Mouse (Mus musculus) lung, postnatal 14 days (tissue): ENCODE results near the gene Nos1.

Source experiments
- DNase-seq: peaks from one replicate; pipeline ENCODE4 v3.0.0; 2021

Gene Nos1

DNA sequence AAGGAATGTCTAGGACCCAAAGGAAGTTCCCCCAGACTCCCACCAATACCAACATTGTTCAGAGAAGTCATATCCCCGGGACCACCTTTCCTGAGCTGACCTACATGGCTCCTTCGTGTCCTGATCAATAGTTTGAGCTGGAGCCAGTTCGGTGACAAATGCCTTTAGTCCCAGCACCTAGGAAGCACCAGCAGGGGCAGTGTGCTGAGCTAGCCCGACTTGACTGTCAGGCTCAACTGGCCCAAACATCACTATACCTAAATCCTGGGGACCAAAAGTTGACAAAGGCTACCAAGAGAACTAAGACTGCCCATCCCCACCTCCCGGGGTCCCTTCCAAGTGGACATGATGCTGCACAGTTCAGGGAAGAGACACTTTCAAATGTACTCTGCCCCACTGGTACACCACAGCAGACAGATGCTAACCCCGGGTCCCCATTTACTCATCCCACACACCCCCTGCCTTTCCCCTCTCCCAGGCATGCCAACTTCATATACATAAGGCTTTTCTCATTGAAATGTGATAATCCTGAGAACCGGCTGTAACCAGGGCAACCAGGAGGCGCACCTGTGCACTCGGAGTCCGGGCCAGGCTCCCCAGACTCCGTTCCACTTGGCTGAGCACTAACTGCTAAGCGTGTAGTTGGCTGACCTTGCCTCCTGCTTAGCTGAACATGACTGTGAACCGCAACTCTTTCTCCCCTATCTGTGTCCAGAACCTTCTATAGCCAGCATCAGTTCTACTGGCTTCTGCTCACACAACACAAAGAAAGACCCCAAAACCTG lies 120.3 kb downstream of the Nos1 start:
- DNase-seq: no peak

DNA sequence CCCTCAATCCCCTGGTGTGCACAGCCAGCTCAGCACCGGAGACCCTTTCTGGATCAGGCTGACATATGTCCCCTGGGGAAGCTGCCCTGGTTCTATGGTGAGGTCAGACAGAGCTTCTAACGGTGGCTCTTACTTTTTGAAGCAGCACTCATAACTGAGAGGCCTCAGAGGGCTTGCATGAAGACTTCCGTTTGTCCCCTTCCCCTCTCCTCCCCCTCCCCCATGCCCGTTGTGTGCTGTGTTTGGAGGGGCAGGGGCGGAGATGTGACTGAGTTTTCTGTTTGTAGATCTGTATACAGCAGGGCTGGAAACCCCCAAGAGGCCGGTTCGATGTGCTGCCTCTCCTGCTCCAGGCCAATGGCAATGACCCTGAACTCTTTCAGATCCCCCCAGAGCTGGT lies 122.7 kb downstream of the Nos1 start:
- DNase-seq: no peak

DNA sequence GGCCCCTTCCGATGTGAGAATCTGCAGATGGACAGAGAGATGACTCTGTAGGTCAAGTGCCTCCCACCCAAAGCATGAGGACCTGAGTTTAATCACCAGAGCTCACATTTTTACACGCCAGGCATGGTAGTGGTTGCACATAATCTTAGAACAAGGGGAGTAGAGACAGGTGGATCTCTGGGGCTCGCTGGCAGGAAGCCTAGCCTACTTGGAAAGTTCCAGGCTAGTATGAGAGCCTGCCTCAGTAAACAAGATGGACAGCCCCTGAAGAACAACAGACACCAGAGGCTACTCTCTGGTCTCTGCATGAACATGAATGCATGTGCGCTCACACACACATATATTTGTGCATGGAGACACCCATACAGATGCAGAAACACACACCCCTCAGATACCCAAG lies 124.9 kb downstream of the Nos1 start:
- DNase-seq: no peak

DNA sequence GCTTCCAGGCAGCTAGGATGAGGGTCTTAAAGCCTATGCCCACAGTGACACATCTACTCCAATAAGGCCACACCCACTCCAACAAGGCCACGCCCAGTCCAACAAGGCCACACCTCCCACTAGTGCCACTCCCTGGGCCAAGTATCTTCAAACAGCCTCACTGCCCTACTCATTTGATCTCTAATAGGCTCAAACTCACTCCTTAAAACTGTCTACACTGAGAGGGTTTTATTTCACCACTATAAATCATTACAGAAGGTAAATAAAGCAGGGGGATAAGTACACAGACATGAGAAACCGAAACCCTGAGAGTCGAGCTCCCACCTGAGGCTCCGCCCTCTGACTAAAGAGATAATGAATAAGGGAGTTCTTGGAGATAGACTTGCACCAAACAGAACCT lies 128.7 kb downstream of the Nos1 start:
- DNase-seq: no peak

DNA sequence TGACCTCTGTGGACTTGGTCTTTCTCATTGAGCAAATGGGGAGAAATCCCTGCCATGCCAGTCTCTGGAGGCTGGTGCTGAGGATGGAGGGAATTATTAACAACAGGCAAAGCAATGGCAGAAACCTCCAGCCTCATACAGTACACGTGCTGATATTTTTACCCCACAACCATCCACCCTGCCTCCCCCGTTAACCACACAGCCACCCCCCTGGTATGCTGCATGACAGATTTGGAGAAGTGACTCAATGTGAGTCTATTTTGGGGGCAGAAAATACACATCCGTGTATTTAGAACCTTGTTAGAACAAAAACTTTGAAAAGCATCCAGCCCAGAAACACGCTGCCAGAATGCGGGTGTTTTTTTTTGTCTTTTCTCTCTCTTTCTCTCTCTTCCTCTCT lies 135.5 kb downstream of the Nos1 start:
- no peak for DNase-seq

DNA sequence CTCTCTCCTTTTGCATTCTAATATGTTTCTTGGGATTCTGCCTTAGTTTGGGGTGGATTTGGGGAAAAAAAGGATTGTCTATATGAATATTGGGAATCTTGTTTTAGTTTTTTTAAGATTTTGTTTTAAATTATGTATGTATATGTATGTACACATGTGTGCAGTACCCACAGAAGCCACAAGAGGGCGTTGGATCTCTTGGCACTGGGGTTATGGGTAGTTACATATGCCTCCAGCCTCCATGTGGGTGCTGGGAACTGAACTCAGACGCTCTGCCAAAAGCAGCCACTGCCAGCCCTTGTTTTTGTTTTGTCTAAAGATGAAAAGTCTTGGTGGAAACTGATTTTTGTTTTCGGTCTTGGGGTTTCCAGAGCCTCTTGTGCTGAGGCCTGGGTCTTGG lies 136.1 kb downstream of the Nos1 start:
- DNase-seq: no peak

DNA sequence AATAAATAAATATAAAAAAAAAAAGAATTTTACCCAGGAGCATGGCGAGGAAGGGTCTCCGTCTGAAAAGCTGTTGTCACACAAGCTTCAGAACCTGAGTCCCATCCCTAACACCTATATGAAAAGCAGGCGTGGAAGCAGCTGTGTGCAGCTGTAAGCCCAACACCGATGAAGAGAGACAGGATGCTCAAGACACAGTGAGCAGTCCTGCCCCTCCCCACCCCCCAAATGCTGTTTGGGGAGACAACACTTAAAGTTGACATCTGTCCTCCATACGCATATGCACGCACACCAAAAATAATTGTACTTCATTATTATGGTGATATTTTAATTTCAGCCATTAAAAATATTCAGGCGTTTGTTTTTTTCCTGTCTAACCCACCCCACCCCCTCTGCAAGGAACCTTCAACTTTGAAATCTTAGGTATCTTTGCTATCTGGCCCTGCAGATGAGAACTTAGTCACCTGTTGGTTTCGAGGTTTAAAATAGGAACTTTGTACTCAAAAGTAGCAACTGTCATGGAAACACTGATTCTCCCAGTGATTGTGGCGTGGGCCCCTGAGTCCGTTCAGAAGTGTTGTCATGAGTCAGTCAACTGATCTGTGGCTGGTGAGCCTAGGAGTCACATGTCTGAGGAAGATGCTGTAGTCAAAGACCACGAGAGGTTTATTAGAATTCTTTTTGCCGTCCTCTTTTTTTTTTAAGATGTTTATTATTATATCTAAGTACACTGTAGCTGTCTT lies 141.1 kb downstream of the Nos1 start:
- no peak for DNase-seq

DNA sequence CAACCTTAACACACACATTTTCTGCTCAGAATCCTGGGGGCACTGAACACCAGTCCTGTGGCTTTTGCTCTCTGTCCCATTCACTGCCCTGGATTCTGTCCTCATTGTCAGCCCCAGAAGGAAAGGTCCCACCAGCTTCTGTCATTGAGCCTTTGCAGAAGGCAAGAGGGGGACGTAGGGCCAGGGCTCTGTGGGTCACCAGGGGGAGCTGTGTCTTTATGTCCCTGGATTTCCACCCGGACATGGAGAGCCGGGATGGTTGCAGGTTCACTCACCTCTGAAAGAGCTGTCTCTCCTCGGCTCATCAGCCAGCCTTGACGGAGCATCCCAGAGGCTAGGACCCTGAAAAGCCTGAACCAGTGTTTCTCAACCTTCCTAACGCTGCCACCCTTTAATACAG lies 142.9 kb downstream of the Nos1 start:
- DNase-seq: no peak

DNA sequence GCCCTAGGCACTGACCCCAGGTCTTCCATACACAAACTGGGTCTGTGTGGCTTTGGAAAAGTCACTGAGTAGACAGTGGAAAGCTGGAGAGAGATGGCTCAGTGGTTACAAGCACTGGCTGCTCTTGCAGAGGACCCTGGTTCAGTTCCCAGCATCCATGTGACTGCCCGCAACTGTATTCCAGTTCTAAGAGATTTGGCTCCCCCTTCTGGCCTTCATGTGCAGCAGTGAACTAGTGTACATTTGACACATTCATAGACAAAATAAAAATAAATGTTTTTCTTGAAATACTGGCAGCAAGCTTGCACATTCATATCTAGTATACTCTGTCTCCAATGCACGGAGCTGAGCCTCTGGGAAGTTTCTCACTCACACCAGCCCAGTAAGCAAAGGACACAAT lies 147.7 kb downstream of the Nos1 start:
- no peak for DNase-seq

DNA sequence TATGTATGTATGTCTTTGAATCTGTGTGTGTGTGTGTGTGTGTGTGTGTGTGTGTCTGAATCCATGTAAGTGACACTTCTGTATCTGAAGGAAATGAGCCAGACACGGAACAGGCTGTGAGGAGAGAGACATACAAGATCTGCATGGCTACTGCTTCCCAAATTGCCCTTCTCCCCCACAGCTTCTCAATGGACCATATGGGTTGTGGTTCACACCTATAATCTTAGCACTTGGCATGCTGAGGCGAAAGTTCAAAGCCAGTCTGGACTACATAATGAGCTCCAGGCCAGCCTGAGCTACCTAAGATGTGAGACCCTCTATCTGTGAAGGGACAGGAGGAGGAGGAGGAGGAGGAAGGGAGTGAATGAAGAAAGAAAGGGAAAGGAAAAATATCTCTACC lies 151.4 kb downstream of the Nos1 start:
- no peak for DNase-seq

DNA sequence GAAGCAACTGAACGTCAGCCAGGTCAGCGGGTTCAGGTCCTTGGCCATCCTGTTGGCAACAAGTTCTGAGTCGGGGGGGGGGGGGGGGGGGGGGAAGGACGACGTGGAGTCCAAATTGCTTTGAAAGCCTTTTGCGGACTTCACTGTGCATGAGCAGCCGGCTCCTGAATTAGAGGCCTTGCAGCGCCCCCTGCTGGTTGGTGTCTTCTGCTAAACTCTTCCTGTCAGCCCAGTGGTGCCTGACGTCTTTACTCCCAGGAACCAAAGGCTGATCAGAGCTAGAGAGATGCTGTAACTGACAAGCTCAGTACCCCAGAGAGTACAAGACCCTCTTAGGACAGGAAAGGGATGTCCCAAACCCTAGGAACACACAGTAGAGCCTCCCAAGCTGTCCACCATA lies 152.0 kb downstream of the Nos1 start:
- peak; percentile 86 for DNase-seq

DNA sequence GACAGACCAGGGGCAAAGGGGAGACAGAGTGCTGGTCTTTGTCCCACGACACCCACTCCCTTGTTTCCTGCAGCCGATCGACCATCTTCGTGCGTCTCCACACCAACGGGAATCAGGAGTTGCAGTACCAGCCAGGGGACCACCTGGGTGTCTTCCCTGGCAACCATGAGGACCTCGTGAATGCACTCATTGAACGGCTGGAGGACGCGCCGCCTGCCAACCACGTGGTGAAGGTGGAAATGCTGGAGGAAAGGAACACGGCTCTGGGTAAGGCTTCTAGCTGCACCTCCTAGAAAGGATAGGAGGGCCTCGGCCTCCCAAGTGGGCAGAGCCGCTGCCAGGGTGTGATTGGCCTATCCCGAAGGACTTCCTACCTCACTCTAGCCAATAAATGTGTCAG lies 155.5 kb downstream of the Nos1 start:
- DNase-seq: no peak

DNA sequence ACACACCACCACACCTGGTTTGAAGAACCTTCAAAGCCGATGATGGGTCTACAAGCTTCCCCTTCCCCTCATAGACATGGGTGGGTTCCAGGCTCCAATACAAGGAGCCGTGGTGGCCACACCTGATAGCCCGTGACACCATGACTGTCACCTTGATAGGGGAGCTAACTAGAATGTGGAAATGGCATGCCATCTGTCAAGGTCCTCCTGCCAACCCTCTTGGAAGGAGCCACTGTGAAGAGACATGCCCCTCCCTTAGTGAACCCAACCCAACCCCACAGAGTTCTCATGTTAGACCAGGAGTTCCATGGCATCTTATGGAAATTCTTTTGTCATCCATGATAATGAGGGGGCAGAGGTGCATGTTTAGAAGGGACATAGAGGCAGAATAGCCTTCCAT lies 156.4 kb downstream of the Nos1 start:
- DNase-seq: no peak

DNA sequence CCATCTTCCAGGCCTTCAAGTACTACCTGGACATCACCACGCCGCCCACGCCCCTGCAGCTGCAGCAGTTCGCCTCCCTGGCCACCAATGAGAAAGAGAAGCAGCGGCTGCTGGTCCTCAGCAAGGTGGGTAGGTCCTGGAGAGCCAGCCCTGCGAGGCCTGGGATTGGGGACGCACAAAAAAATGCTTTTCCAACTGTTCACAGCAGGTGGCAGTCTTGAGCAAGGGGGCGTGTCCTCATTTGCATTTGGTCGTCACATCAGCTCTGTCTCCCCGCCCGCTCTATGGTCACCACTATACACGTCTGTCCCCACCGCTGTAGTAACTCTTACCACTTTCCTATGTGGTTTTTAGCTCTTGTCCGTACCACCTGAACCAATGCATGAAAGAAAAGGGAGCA lies 157.3 kb downstream of the Nos1 start:
- DNase-seq: peak; percentile 68

DNA sequence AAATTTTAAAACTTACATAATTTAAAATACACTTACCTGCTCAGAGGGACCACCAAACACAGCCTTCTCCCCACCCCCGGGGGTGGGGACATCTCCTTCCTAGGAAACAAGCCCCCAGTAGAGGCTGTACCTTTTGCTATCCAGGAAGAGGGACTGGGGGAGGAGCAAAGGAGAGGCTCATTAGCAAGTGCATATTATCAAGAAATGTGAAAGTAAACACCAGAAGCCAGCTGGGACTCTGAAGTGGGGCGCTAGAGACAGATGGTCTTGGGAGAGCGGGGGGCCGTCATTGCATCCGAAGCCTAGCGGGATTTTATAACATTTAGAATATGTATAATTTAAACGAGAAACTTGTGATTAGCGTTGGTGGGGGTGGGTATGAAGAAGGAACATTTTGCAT lies 158.6 kb downstream of the Nos1 start:
- no peak for DNase-seq

DNA sequence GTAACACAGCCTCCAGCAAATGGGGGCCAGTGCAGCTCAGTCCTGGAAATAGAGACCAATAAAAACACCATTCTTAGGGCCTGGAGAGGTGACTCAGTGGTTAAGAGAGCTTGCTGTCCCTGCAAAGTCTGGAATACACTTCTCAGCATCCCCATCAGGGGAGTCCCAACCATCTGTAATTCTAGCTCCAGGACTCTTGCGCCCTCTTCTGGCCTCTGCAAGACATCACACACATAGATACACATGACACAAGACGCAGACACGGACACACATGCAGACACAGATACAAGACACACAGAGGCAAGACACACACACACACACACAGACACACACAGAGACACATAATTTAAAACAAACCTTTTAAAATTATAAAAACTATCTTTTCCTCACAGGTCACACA lies 160.7 kb downstream of the Nos1 start:
- no peak for DNase-seq

DNA sequence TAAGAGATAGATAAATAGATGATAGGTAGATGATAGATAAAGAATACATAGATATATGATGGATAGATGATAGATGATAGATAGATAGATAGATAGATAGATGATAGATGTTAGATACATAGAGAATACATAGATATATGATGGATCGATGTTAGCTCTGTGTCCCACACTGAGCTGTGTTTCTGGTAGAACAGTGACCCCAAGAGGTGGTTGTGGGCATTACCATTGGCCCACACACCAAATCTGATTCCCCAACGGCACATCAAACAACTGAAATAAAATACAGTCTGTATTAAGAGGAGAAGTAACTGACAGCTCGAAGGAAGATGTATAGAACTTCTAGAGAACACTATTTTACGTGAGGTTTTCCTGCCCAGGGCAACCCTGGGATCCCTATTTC lies 165.8 kb downstream of the Nos1 start:
- DNase-seq: peak; percentile 45

DNA sequence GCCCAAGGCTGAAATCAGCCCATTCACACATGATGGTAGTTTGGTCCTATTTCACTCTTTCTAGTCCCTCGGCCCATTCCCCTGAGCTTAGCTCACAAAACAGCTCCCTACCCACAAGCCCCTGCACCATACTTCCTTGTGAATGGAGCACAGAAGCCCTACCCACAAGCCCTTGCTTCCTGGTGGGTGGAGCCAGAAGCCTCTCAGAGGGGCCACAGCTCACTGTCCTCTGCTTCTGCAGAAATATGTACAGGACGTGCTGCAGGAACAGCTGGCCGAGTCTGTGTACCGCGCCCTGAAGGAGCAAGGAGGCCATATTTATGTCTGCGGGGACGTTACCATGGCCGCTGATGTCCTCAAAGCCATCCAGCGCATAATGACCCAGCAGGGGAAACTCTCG lies 168.6 kb downstream of the Nos1 start:
- no peak for DNase-seq

DNA sequence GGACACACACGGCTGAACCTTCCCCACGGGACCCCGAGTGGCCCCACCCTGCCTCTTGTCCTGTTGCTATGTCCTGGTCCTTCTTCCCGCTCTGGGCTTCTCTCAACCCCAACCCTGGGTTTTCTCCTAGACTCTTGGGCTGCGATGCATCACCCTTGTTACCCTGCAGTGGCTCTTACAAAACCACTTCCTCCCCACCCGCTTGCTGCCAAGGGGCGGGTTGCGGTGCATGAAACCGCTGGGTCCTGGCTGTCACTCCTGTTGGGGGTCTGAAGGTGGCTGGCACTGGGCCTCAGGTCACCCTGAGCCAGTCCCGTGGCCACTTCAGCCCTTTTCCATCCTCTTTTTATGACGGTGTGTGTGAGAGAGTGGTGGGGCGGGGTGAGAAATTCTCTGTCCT lies 173.1 kb downstream of the Nos1 start:
- DNase-seq: no peak

DNA sequence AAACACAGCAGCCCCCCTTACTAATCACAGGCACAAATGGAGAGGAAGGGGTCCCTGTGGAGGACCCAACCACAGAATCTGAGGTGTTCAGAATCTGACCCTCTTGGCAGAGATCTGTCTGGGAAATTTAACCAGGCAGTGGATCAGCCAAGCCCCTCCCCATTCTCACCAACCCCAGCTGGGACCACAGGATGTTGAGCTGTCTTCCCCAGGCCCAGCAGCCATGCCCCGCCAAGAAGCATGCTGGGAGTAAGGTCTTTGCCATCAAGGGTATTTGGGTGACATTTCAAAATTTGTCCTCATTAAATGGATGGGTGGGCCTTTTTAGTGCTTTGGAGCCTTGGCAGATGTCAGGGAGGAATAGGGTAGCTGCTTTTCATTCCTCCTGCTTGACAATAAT lies 173.6 kb downstream of the Nos1 start:
- DNase-seq: no peak

DNA sequence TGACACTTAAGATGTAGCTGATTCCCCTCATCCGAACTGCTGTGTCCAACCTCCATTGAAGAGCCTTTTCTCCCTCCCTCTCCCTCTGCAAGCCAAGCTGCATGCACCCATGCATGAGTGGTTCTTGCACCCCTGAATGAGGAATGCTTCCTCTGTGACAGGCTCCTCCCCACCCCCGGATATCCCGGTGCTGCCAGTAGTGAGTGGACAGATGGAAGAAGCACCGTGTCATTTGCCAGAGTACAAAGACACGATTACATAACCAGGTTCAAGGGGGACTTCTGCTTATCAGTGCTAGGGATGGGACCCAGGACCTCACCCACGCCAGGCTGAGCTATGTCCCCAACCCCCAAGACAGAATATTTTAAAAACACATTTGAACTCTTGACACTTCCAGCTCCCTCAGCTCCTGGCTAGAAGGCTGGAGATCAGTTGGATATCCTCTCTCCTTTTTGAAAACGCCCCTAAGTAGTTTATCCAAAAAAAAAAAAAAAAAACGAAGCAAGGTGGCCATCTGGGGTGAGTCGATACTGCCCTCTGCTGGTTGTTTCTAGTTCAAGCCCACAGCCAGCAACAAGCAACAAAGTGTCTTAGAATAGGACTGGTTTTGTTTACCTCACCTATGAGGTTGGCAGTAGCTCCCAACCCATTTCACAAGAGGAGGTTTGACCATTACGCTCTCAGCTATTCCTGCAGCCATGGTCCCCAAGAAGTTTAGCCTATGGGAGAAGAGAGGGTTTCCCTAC lies 175.0 kb downstream of the Nos1 start:
- DNase-seq: peak; percentile 34

DNA sequence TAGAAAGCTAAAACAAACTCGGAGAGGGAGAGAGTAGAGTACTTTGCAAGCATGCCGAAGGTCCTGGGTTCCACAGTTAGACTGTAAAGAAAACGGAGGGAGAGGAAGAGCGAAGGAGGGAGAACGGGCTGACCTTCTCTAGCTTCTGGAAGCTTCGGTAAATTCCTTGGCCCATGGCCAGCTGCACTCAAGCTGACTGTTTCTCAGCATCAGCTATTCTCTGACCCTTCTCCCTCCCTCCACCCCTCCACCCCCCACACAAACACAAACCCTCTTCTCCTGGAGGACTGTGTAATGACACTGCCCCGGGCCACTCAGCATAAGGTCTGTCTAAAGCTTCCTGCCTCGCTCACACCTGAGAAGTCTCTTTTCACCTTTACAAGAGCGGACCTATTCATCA lies 183.9 kb downstream of the Nos1 start:
- DNase-seq: no peak

DNA sequence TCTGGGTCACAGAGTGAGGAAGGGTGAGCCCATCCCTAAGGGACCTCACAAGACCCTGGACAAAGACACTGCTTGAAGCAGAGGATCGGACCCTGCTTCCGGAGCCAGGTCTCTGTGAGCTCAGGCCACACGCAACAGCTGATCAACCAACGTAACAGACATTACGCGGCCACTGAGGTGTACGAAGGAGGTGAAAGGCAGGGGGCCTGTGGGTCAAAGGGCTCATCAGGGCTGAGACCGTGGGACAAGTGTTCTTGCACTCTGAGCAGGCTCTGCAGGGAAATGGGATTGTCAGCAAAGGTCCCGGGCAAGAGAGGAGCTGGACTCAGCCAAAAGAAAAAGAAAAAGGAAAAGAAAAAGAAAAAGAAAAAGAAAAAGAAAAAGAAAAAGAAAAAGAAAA lies 186.1 kb downstream of the Nos1 start:
- no peak for DNase-seq

DNA sequence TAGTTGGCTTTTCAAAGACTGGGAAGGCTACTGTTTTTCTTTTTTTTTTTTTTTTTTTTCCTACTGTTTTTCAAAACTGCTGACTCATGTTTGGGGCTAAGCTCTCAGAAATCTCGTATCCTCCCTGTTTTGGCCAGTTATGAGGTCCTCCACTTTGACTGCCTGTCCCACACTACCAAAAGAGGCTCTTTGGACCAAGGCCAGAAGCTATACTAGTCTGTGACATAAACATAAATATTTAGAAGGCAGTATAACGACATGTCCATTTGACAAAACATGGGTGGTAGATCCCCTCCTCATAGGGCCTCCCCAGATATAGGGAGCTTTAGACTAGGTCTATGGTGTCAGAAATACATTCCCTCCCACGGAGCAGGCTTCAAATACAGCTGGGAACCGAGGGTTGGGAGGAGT lies 186.8 kb downstream of the Nos1 start:
- no peak for DNase-seq
